Mouse (Mus musculus): ENCODE measurements around the gene Mrpl27.

- TF ChIP-seq POLR2A (IDR thresholded peaks at IDR 0.05; ENCODE audit: extremely low read depth, insufficient read depth, low read length) (no peak), CTCF (IDR thresholded peaks at IDR 0.05; ENCODE audit: low read depth, low read length) (no peak)
Observed at GRCm38 (mm10) chr11:94646457-94646856, 7.1 kb upstream of the Mrpl27 start.
